Mouse (Mus musculus): ENCODE measurements around the gene Fxyd2. TPM values are rescaled to one million over a fixed set of nuclear protein-coding genes. Genes with fewer than 3 reads are reported as not detected.

Fxyd2 gene
- polyA plus RNA-seq, 2 experiments = 0.50 to 0.55 TPM

DNA sequence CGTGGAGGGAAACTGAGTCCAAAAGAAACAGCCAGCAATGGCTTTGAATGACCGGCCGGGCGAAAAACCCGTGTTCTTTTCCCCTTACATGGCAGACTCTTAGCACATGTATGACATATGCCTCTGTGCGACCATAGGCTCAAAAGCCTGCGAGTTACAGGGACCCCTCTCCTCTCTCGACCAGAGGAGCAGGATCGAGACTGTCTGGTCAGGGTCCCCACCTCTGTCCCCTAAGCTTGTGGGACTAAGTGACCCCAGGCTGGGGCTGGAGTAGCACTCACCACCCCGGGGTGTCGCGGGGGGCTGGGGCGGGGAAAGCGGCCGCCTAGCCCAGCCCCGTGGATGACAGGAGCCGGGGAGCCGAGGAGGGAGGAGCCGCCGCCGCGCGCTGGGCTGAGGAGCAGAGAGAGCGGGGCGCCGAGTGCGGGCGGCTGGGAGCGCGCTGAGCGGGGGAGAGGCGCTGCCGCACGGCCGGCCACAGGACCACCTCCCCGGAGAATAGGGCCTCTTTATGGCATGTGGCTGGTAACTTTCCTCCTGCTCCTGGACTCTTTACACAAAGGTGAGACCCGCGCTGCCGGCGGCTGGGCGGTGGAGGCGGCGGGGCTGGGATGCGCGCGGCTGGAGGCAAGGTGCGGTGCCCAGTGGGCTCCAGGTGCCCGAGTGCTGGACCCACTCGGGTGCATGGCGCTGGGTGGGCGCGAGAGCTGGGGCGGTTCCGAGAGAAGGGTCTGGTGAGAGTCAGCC lies 30.7 kb downstream of the Fxyd2 start:
- no peak overlapping the region for H3K4me2 ChIP-seq (ENCODE audit: low read depth)
- no peak overlapping the region for H3K4me3 ChIP-seq (ENCODE audit: insufficient read depth in 1 of 2, low read depth in 2 of 2, low read length in 2 of 2)
- H3K4me1 ChIP-seq (replicated peaks; ENCODE audit: control insufficient read depth in 2 of 2, insufficient read depth in 2 of 2, low read length in 1 of 2) = no peaks in the 10 kb centered on the region
- ATAC-seq (ENCODE audit: insufficient read depth) = no peak
- H3K36me3 ChIP-seq (replicated peaks; ENCODE audit: control insufficient read depth, insufficient read depth, low read depth) = no peaks in the 10 kb centered on the region
- no peak overlapping the region for H3K9ac ChIP-seq (replicated peaks)
- 3% methylated on average over 53 of the region's 54 CpGs for WGBS (ENCODE audit: insufficient replicate concordance)
- H3K9me3 ChIP-seq (ENCODE audit: control insufficient read depth, low read length) = no peaks in the 10 kb centered on the region
- no peak for DNase-seq (ENCODE audit: low read depth in 3 of 3, low spot score in 3 of 3)
- H3K27ac ChIP-seq = no peak overlapping the region
- TF ChIP-seq EP300 (IDR thresholded peaks at IDR 0.05; ENCODE audit: low read depth) = no peak
- TF ChIP-seq CTCF (IDR thresholded peaks at IDR 0.05; ENCODE audit: low read depth) = no peak
- H3K27me3 ChIP-seq (ENCODE audit: control insufficient read depth, insufficient read depth, low read length) = peaks cover 32% of the 10 kb centered on the region

DNA sequence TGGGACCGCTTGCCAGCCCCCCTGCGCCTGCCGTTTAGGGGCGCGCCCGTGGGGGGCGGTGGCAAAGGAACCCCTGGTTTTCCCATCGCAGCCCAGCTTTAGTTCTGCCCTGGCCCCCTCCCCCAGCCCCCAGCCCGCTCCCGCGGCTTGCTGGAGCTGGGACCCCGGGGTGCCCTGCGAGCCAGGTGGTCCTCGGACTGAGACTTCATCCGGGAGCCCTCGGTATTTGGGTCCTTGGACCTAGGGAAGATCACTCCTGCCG lies 31.2 kb downstream of the Fxyd2 start:
- no peak overlapping the region for H3K9ac ChIP-seq (replicated peaks)
- H3K4me3 ChIP-seq (ENCODE audit: insufficient read depth in 1 of 2, low read depth in 2 of 2, low read length in 2 of 2) = no peak overlapping the region
- no peak for TF ChIP-seq CTCF (IDR thresholded peaks at IDR 0.05; ENCODE audit: low read depth)
- no peak for TF ChIP-seq EP300 (IDR thresholded peaks at IDR 0.05; ENCODE audit: low read depth)
- DNase-seq (ENCODE audit: low read depth in 3 of 3, low spot score in 3 of 3) (no peak), ATAC-seq (ENCODE audit: insufficient read depth) (no peak)
- no peaks in the 10 kb centered on the region for H3K4me1 ChIP-seq (replicated peaks; ENCODE audit: control insufficient read depth in 2 of 2, insufficient read depth in 2 of 2, low read length in 1 of 2)
- H3K27me3 ChIP-seq (ENCODE audit: control insufficient read depth, insufficient read depth, low read length) = peaks cover 32% of the 10 kb centered on the region
- no peaks in the 10 kb centered on the region for H3K9me3 ChIP-seq (ENCODE audit: control insufficient read depth, low read length)
- H3K36me3 ChIP-seq (replicated peaks; ENCODE audit: control insufficient read depth, insufficient read depth, low read depth) = no peaks in the 10 kb centered on the region
- H3K27ac ChIP-seq = no peak overlapping the region
- H3K4me2 ChIP-seq (ENCODE audit: low read depth) = no peak overlapping the region
- WGBS (ENCODE audit: insufficient replicate concordance) = 7% methylated on average over 17 of the region's 17 CpGs

DNA sequence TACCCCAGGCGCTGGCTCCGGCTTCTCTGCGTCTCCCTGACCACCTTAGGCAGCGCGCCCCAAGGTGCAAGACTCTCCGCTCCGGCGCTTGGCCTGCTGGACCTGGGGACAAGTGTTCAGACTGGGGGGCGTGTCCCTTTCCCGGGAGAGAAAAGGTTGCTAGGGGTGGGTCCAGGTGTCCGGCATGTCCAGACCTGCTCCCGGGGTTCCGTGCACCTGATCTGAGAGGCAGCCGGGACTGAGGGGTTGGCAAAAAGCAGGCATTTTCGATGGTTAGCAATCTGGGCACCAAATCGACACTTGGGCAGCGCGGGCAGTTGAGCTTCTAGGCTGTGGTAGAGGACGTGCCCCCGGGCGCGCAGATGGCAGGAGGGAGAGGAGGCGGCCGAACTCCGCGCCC lies 31.7 kb downstream of the Fxyd2 start:
- Histone ChIP-seq H3K4me1 (replicated peaks; ENCODE audit: control insufficient read depth in 2 of 2, insufficient read depth in 2 of 2, low read length in 1 of 2) (no peaks in the 10 kb centered on the region), H3K4me2 (ENCODE audit: low read depth) (no peak overlapping the region), H3K4me3 (ENCODE audit: insufficient read depth in 1 of 2, low read depth in 2 of 2, low read length in 2 of 2) (no peak overlapping the region), H3K9ac (replicated peaks) (no peak overlapping the region), H3K27me3 (ENCODE audit: control insufficient read depth, insufficient read depth, low read length) (peaks cover 32% of the 10 kb centered on the region), H3K27ac (no peak overlapping the region), H3K9me3 (ENCODE audit: control insufficient read depth, low read length) (no peaks in the 10 kb centered on the region), H3K36me3 (replicated peaks; ENCODE audit: control insufficient read depth, insufficient read depth, low read depth) (no peaks in the 10 kb centered on the region)
- DNase-seq (ENCODE audit: low read depth in 3 of 3, low spot score in 3 of 3) = no peak
- WGBS (ENCODE audit: insufficient replicate concordance) = 5% methylated on average over 26 of the region's 26 CpGs
- ATAC-seq (ENCODE audit: insufficient read depth) = no peak
- no peak for TF ChIP-seq CTCF (IDR thresholded peaks at IDR 0.05; ENCODE audit: low read depth)
- no peak for TF ChIP-seq EP300 (IDR thresholded peaks at IDR 0.05; ENCODE audit: low read depth)

- H3K4me1 ChIP-seq (replicated peaks; ENCODE audit: control insufficient read depth in 2 of 2, insufficient read depth in 2 of 2, low read length in 1 of 2) = no peaks in the 10 kb centered on the region
- 57% methylated on average over 12 of the region's 12 CpGs for WGBS (ENCODE audit: insufficient replicate concordance)
- TF ChIP-seq CTCF (IDR thresholded peaks at IDR 0.05; ENCODE audit: low read depth) = no peak
- no peak for TF ChIP-seq EP300 (IDR thresholded peaks at IDR 0.05; ENCODE audit: low read depth)
- H3K9me3 ChIP-seq (ENCODE audit: control insufficient read depth, low read length) = no peaks in the 10 kb centered on the region
- H3K4me3 ChIP-seq (ENCODE audit: insufficient read depth in 1 of 2, low read depth in 2 of 2, low read length in 2 of 2) = no peak overlapping the region
- no peak overlapping the region for H3K27ac ChIP-seq
- H3K9ac ChIP-seq (replicated peaks) = no peak overlapping the region
- no peak overlapping the region for H3K4me2 ChIP-seq (ENCODE audit: low read depth)
- peaks cover 32% of the 10 kb centered on the region for H3K27me3 ChIP-seq (ENCODE audit: control insufficient read depth, insufficient read depth, low read length)
- DNase-seq (ENCODE audit: low read depth in 3 of 3, low spot score in 3 of 3) (no peak), ATAC-seq (ENCODE audit: insufficient read depth) (no peak)
- H3K36me3 ChIP-seq (replicated peaks; ENCODE audit: control insufficient read depth, insufficient read depth, low read depth) = no peaks in the 10 kb centered on the region
These were observed 33.2 kb downstream of the Fxyd2 start for GRCm38 (mm10) chr9:45432639-45433038.

- WGBS (ENCODE audit: insufficient replicate concordance) = 61% methylated on average over 9 of the region's 9 CpGs
- Histone ChIP-seq H3K9me3 (ENCODE audit: control insufficient read depth, low read length) (no peaks in the 10 kb centered on the region), H3K9ac (replicated peaks) (no peak overlapping the region), H3K27me3 (ENCODE audit: control insufficient read depth, insufficient read depth, low read length) (peaks cover 32% of the 10 kb centered on the region), H3K27ac (no peak overlapping the region), H3K36me3 (replicated peaks; ENCODE audit: control insufficient read depth, insufficient read depth, low read depth) (no peaks in the 10 kb centered on the region), H3K4me3 (ENCODE audit: insufficient read depth in 1 of 2, low read depth in 2 of 2, low read length in 2 of 2) (no peak overlapping the region), H3K4me2 (ENCODE audit: low read depth) (no peak overlapping the region), H3K4me1 (replicated peaks; ENCODE audit: control insufficient read depth in 2 of 2, insufficient read depth in 2 of 2, low read length in 1 of 2) (no peaks in the 10 kb centered on the region)
- no peak for TF ChIP-seq EP300 (IDR thresholded peaks at IDR 0.05; ENCODE audit: low read depth)
- no peak for TF ChIP-seq CTCF (IDR thresholded peaks at IDR 0.05; ENCODE audit: low read depth)
- no peak for ATAC-seq (ENCODE audit: insufficient read depth)
- no peak for DNase-seq (ENCODE audit: low read depth in 3 of 3, low spot score in 3 of 3)
These were observed 33.6 kb downstream of the Fxyd2 start for GRCm38 (mm10) chr9:45433119-45433518.
